Mouse (Mus musculus) liver, adult 2 months (tissue): ENCODE results near the gene Chd6. TPM values are rescaled to one million over a fixed set of nuclear protein-coding genes. Genes with fewer than 3 reads are reported as not detected.

Experiments used
- DNase-seq: peaks from one replicate; pipeline ENCODE4 v3.0.0-alpha.2; 2011; ENCODE audit warnings: low read depth, low spot score; ENCODE audit errors: extremely low read depth
- H3K27ac ChIP-seq: fragments of 200-500 bp; replicated peaks from 2 replicates; pipeline ENCODE4 v1.5.1; 2012; ENCODE audit warnings: low read depth, mild to moderate bottlenecking, control low read depth, inconsistent platforms, low read length; ENCODE audit not compliant: insufficient read depth
- H3K27me3 ChIP-seq: fragments of 200-500 bp; 2 replicates; pipeline ENCODE4 v1.6.1; 2012; ENCODE audit warnings: mild to moderate bottlenecking, moderate library complexity, low read length, inconsistent platforms; ENCODE audit not compliant: control insufficient read depth, insufficient read depth
- H3K36me3 ChIP-seq: fragments of 200-500 bp; 2 replicates; pipeline ENCODE4 v1.6.1; 2012; ENCODE audit warnings: low read length, inconsistent platforms; ENCODE audit not compliant: control insufficient read depth, insufficient read depth
- H3K4me1 ChIP-seq: fragments of 200-500 bp; 2 replicates; pipeline ENCODE4 v1.6.1; 2011; ENCODE audit warnings: low read length; ENCODE audit not compliant: control insufficient read depth, insufficient read depth
- H3K4me3 ChIP-seq: fragments of 200-500 bp; 2 replicates; pipeline ENCODE4 v1.5.1; 2011; ENCODE audit warnings: low read depth, mild to moderate bottlenecking, control low read depth, low read length, moderate library complexity; ENCODE audit not compliant: insufficient read depth
- H3K79me2 ChIP-seq: fragments of 200-500 bp; 2 replicates; pipeline ENCODE4 v1.6.1; 2012; ENCODE audit warnings: inconsistent platforms, mild to moderate bottlenecking, low read length, moderate library complexity; ENCODE audit not compliant: control insufficient read depth, insufficient read depth
- H3K9ac ChIP-seq: fragments of 200-500 bp; 2 replicates; pipeline ENCODE4 v1.6.1; 2012; ENCODE audit warnings: low read depth, mild to moderate bottlenecking, control low read depth, inconsistent platforms, low read length
- CTCF ChIP-seq: fragments of 200-500 bp; IDR thresholded peaks from 2 replicates; pipeline ENCODE4 v1.5.1; 2011; ENCODE audit warnings: low read depth, low read length, control low read depth
- POLR2A ChIP-seq: fragments of 200-500 bp; IDR thresholded peaks from 2 replicates; pipeline ENCODE4 v1.6.1; 2011; ENCODE audit warnings: low read length, control low read depth; ENCODE audit not compliant: insufficient read depth; ENCODE audit errors: extremely low read depth
- WGBS: fragments of 180-500 bp; shearing (Covaris S2); methylation state at CpG from one replicate; pipeline ENCODE4 v1.1.7; 2018; 5-methylcytosine and 5-hydroxymethylcytosine counted together
- polyA plus RNA-seq: library from polyadenylated mRNA; depleted of rRNA; stranded (reverse); fragments of >200 nt; gene quantifications from 2 replicates; pipeline ENCODE4 v1.2.3, GENCODE M21; 2012
- total RNA-seq: library from RNA; depleted of rRNA; stranded (reverse); fragments of >200 nt; gene quantifications from 2 replicates; pipeline ENCODE4 v1.2.3, GENCODE M21; 2014

Gene Chd6
- total and polyA plus RNA-seq, 2 experiments, result 3.9 to 13.6 TPM

- Histone ChIP-seq H3K79me2 (peaks cover 4% of the 10 kb centered on the region; the same call in 1 of the 2 replicates), H3K9ac (no peak overlapping the region), H3K27ac (no peak overlapping the region), H3K27me3 (no peaks in the 10 kb centered on the region), H3K4me3 (no peak overlapping the region), H3K36me3 (no peaks in the 10 kb centered on the region), H3K4me1 (peaks cover 2% of the 10 kb centered on the region; the same call in 1 of the 2 replicates)
- DNase-seq, result peak; percentile 50
- TF ChIP-seq CTCF (no peak), POLR2A (no peak)
- WGBS, result 32% methylated on average over 6 of the region's 6 CpGs
These were observed 18.0 kb downstream of the Chd6 start for GRCm38 (mm10) chr2:161090746-161091405.

DNA sequence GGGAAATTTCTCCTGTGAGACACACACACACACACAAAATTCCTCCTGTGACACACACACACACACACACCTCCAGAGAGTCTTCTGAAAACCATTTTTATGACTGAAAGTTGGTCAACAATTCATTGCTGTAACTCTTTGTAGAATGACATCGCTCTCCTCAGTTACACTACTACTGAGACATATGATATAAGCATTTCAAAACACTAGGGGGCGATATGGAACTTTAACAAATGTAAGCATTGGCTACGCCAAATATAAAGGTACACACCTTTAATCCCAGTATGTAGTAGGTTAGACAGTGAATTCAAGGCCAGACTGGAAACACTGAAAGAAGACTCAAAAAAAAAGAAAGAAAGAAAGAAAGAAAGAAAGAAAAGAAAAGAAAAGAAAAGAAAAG is 18.7 kb downstream of the Chd6 start:
- H3K4me1 ChIP-seq, result peaks cover 2% of the 10 kb centered on the region; the same call in 1 of the 2 replicates
- no peaks in the 10 kb centered on the region for H3K36me3 ChIP-seq
- H3K9ac ChIP-seq, result no peak overlapping the region
- no peak overlapping the region for H3K4me3 ChIP-seq
- peak; percentile 43 for DNase-seq
- TF ChIP-seq POLR2A, result no peak
- 0 out of 2 replicates have a peak, but pooled peaks have one; percentile 7 for TF ChIP-seq CTCF
- no peak overlapping the region for H3K27ac ChIP-seq
- peaks cover 3% of the 10 kb centered on the region; the same call in 1 of the 2 replicates for H3K79me2 ChIP-seq
- WGBS, result 48% methylated on average over 3 of the region's 3 CpGs
- H3K27me3 ChIP-seq, result no peaks in the 10 kb centered on the region

- DNase-seq, result no peak
- Histone ChIP-seq H3K79me2 (peaks cover 33% of the 10 kb centered on the region), H3K4me3 (no peak overlapping the region), H3K27me3 (no peaks in the 10 kb centered on the region), H3K9ac (no peak overlapping the region), H3K36me3 (no peaks in the 10 kb centered on the region), H3K4me1 (peaks cover 6% of the 10 kb centered on the region; the same call in 1 of the 2 replicates), H3K27ac (no peak overlapping the region)
- 94% methylated on average over 2 of the region's 2 CpGs for WGBS
- no peak for TF ChIP-seq CTCF
- TF ChIP-seq POLR2A, result no peak
These were observed 30.3 kb downstream of the Chd6 start for GRCm38 (mm10) chr2:161078590-161078989.

GRCm38 (mm10) chr2:161076262-161076661 is 32.6 kb downstream of the Chd6 start:
- WGBS, result 79% methylated on average over 4 of the region's 4 CpGs
- Histone ChIP-seq H3K36me3 (no peaks in the 10 kb centered on the region), H3K27me3 (no peaks in the 10 kb centered on the region), H3K4me3 (no peak overlapping the region), H3K27ac (no peak overlapping the region), H3K9ac (no peak overlapping the region), H3K4me1 (peaks cover 8% of the 10 kb centered on the region; the same call in 1 of the 2 replicates), H3K79me2 (peaks cover 27% of the 10 kb centered on the region)
- no peak for TF ChIP-seq CTCF
- no peak for TF ChIP-seq POLR2A
- no peak for DNase-seq

DNA sequence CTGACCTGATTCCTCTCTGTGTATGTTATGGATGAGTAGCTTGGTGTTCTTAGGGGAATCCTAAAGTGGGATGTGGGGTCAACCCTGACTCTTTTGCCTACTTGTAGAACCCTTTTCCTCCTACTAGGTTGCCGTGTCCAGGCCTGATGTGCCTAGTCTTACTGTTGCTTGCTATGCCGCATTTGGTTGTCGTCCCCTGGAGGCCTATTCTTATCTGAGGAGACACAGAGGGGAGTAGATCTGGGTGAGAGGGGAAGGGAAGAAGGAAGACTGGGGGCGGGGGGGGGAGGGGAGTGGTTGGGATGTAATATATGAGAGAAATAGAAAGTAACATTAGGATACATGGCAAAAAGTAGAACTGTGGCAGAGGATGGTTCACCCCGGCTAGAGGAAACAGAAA is 33.3 kb downstream of the Chd6 start:
- TF ChIP-seq POLR2A (no peak), CTCF (no peak)
- no peak for DNase-seq
- no peak overlapping the region for H3K4me3 ChIP-seq
- H3K27ac ChIP-seq, result no peak overlapping the region
- H3K9ac ChIP-seq, result no peak overlapping the region
- H3K27me3 ChIP-seq, result no peaks in the 10 kb centered on the region
- H3K79me2 ChIP-seq, result peaks cover 27% of the 10 kb centered on the region
- H3K4me1 ChIP-seq, result peaks cover 8% of the 10 kb centered on the region; the same call in 1 of the 2 replicates
- 91% methylated on average over 5 of the region's 5 CpGs for WGBS
- H3K36me3 ChIP-seq, result no peaks in the 10 kb centered on the region

- H3K27me3 ChIP-seq, result no peaks in the 10 kb centered on the region
- H3K27ac ChIP-seq, result no peak overlapping the region
- H3K36me3 ChIP-seq, result no peaks in the 10 kb centered on the region
- WGBS, result 85% methylated on average over 10 of the region's 10 CpGs
- H3K79me2 ChIP-seq, result peaks cover 33% of the 10 kb centered on the region
- no peaks in the 10 kb centered on the region for H3K4me1 ChIP-seq
- DNase-seq, result no peak
- H3K9ac ChIP-seq, result no peak overlapping the region
- TF ChIP-seq POLR2A (no peak), CTCF (no peak)
- no peak overlapping the region for H3K4me3 ChIP-seq
These were observed 42.6 kb downstream of the Chd6 start for GRCm38 (mm10) chr2:161066097-161066759.
